Mouse (Mus musculus): ENCODE data around the gene Rpl5. TPM values are rescaled to one million over a fixed set of nuclear protein-coding genes. Genes with fewer than 3 reads are reported as not detected.
A peak's percentile ranks its signal among the peaks of the same experiment; 100 is the strongest.

The Rpl5 gene
- polyA plus RNA-seq, 1 experiment from 2014 or later = 27.9 TPM

- Histone ChIP-seq H3K4me3 (ENCODE audit: low read depth, low read length) (no peak overlapping the region), H3K27ac (ENCODE audit: low read length) (peak overlapping the region; percentile 40; the same call in 1 of the 2 replicates), H3K9ac (replicated peaks; ENCODE audit: low read depth) (no peak overlapping the region), H3K9me3 (ENCODE audit: low read length) (no peaks in the 10 kb centered on the region), H3K4me1 (ENCODE audit: insufficient read depth, low read depth, low read length) (no peaks in the 10 kb centered on the region), H3K27me3 (replicated peaks; ENCODE audit: insufficient read depth, low read length) (no peaks in the 10 kb centered on the region), H3K4me2 (replicated peaks; ENCODE audit: low read depth, low read length) (no peak overlapping the region), H3K36me3 (ENCODE audit: insufficient read depth, low read length) (no peaks in the 10 kb centered on the region)
- WGBS = 67% methylated on average over 6 of the region's 6 CpGs
- peak; percentile 48 for DNase-seq (ENCODE audit: low spot score)
- peak; percentile 54 for ATAC-seq
- TF ChIP-seq EP300 (IDR thresholded peaks at IDR 0.05) = 0 out of 2 replicates have a peak, but pooled peaks have one; percentile 40
- no peak for TF ChIP-seq CTCF (IDR thresholded peaks at IDR 0.05)
Measured at GRCm38 (mm10) chr5:107943526-107943925, 43.2 kb downstream of the Rpl5 start.

- Histone ChIP-seq H3K27me3 (replicated peaks; ENCODE audit: insufficient read depth, low read length) (no peaks in the 10 kb centered on the region), H3K27ac (ENCODE audit: low read length) (no peak overlapping the region), H3K9me3 (ENCODE audit: low read length) (no peaks in the 10 kb centered on the region), H3K36me3 (ENCODE audit: insufficient read depth, low read length) (no peaks in the 10 kb centered on the region), H3K4me1 (ENCODE audit: insufficient read depth, low read depth, low read length) (no peaks in the 10 kb centered on the region), H3K4me2 (replicated peaks; ENCODE audit: low read depth, low read length) (no peak overlapping the region), H3K9ac (replicated peaks; ENCODE audit: low read depth) (no peak overlapping the region), H3K4me3 (ENCODE audit: low read depth, low read length) (no peak overlapping the region)
- TF ChIP-seq CTCF (IDR thresholded peaks at IDR 0.05) = no peak
- TF ChIP-seq EP300 (IDR thresholded peaks at IDR 0.05) = no peak
- DNase-seq (ENCODE audit: low spot score) = no peak
- no peak for ATAC-seq
- 82% methylated on average over 1 of the region's 1 CpGs for WGBS
Measured at GRCm38 (mm10) chr5:107946475-107946874, 46.2 kb downstream of the Rpl5 start.

GRCm38 (mm10) chr5:107947548-107947947 lies 47.2 kb downstream of the Rpl5 start:
- no peak overlapping the region for H3K27ac ChIP-seq (ENCODE audit: low read length)

GRCm38 (mm10) chr5:107948899-107949298 lies 48.6 kb downstream of the Rpl5 start:
- H3K4me1 ChIP-seq (ENCODE audit: insufficient read depth, low read depth, low read length) = no peaks in the 10 kb centered on the region
- H3K27ac ChIP-seq (ENCODE audit: low read length) = 0 out of 2 replicates have a peak overlapping the region, but pooled peaks have one; percentile 8
- no peaks in the 10 kb centered on the region for H3K27me3 ChIP-seq (replicated peaks; ENCODE audit: insufficient read depth, low read length)
- H3K36me3 ChIP-seq (ENCODE audit: insufficient read depth, low read length) = no peaks in the 10 kb centered on the region
- ATAC-seq = no peak
- TF ChIP-seq EP300 (IDR thresholded peaks at IDR 0.05) (no peak; the same call in 1 of the 2 replicates), CTCF (IDR thresholded peaks at IDR 0.05) (no peak)
- H3K9ac ChIP-seq (replicated peaks; ENCODE audit: low read depth) = no peak overlapping the region
- DNase-seq (ENCODE audit: low spot score) = peak; percentile 66
- H3K4me3 ChIP-seq (ENCODE audit: low read depth, low read length) = no peak overlapping the region
- no peaks in the 10 kb centered on the region for H3K9me3 ChIP-seq (ENCODE audit: low read length)
- 34% methylated on average over 1 of the region's 1 CpGs for whole genome bisulfite sequencing
- H3K4me2 ChIP-seq (replicated peaks; ENCODE audit: low read depth, low read length) = no peak overlapping the region

More at GRCm38 (mm10) chr5:107947548-107947947, 47.2 kb downstream of the Rpl5 start:
- Histone ChIP-seq H3K9ac (replicated peaks; ENCODE audit: low read depth) (no peak overlapping the region), H3K4me3 (ENCODE audit: low read depth, low read length) (no peak overlapping the region), H3K36me3 (ENCODE audit: insufficient read depth, low read length) (no peaks in the 10 kb centered on the region), H3K4me2 (replicated peaks; ENCODE audit: low read depth, low read length) (no peak overlapping the region), H3K4me1 (ENCODE audit: insufficient read depth, low read depth, low read length) (no peaks in the 10 kb centered on the region), H3K9me3 (ENCODE audit: low read length) (no peaks in the 10 kb centered on the region), H3K27me3 (replicated peaks; ENCODE audit: insufficient read depth, low read length) (no peaks in the 10 kb centered on the region)
- ATAC-seq (peak; percentile 49), DNase-seq (ENCODE audit: low spot score) (peak; percentile 87)
- no peak for TF ChIP-seq CTCF (IDR thresholded peaks at IDR 0.05)
- 0 out of 2 replicates have a peak, but pooled peaks have one; percentile 23 for TF ChIP-seq EP300 (IDR thresholded peaks at IDR 0.05)
- 28% methylated on average over 2 of the region's 2 CpGs for WGBS

GRCm38 (mm10) chr5:107949607-107950006 lies 49.3 kb downstream of the Rpl5 start:
- no peaks in the 10 kb centered on the region for H3K36me3 ChIP-seq (ENCODE audit: insufficient read depth, low read length)
- H3K9me3 ChIP-seq (ENCODE audit: low read length) = no peaks in the 10 kb centered on the region
- no peaks in the 10 kb centered on the region for H3K4me1 ChIP-seq (ENCODE audit: insufficient read depth, low read depth, low read length)
- H3K27ac ChIP-seq (ENCODE audit: low read length) = 0 out of 2 replicates have a peak overlapping the region, but pooled peaks have one; percentile 8
- WGBS = 85% methylated on average over 3 of the region's 3 CpGs
- TF ChIP-seq CTCF (IDR thresholded peaks at IDR 0.05) (no peak), EP300 (IDR thresholded peaks at IDR 0.05) (no peak)
- H3K9ac ChIP-seq (replicated peaks; ENCODE audit: low read depth) = no peak overlapping the region
- H3K27me3 ChIP-seq (replicated peaks; ENCODE audit: insufficient read depth, low read length) = no peaks in the 10 kb centered on the region
- no peak for ATAC-seq
- peak; percentile 50 for DNase-seq (ENCODE audit: low spot score)
- H3K4me3 ChIP-seq (ENCODE audit: low read depth, low read length) = no peak overlapping the region
- no peak overlapping the region for H3K4me2 ChIP-seq (replicated peaks; ENCODE audit: low read depth, low read length)

- H3K27ac ChIP-seq (ENCODE audit: low read length) = peak overlapping the region; percentile 28; the same call in 1 of the 2 replicates
- H3K9me3 ChIP-seq (ENCODE audit: low read length) = no peaks in the 10 kb centered on the region
- H3K9ac ChIP-seq (replicated peaks; ENCODE audit: low read depth) = no peak overlapping the region
- no peak overlapping the region for H3K4me2 ChIP-seq (replicated peaks; ENCODE audit: low read depth, low read length)
- TF ChIP-seq CTCF (IDR thresholded peaks at IDR 0.05) = no peak
- TF ChIP-seq EP300 (IDR thresholded peaks at IDR 0.05) = no peak
- 45% methylated on average over 5 of the region's 5 CpGs for WGBS
- H3K27me3 ChIP-seq (replicated peaks; ENCODE audit: insufficient read depth, low read length) = no peaks in the 10 kb centered on the region
- H3K4me1 ChIP-seq (ENCODE audit: insufficient read depth, low read depth, low read length) = no peaks in the 10 kb centered on the region
- ATAC-seq = peak; percentile 78
- H3K4me3 ChIP-seq (ENCODE audit: low read depth, low read length) = no peak overlapping the region
- no peaks in the 10 kb centered on the region for H3K36me3 ChIP-seq (ENCODE audit: insufficient read depth, low read length)
- peak; percentile 72 for DNase-seq (ENCODE audit: low spot score)
Measured at GRCm38 (mm10) chr5:107950643-107951042, 50.3 kb downstream of the Rpl5 start.

Other genes with a start within 250 kb of the Rpl5 start
- 0.08 TPM in 2 replicates for gene Gfi1, start 174.5 kb upstream of the Rpl5 start, polyA plus RNA-seq (2015; fragmentation: Nextera tagmentation; extraction: Ambion mirVana)
- gene Ube2d2b, start 70.4 kb upstream of the Rpl5 start, polyA plus RNA-seq (2015; fragmentation: Nextera tagmentation; extraction: Ambion mirVana) = 0.11 and 0.15 TPM in 2 replicates
- gene Evi5, start 25.4 kb upstream of the Rpl5 start, polyA plus RNA-seq (2015; fragmentation: Nextera tagmentation; extraction: Ambion mirVana) = 74.0 and 78.2 TPM in 2 replicates
- 29.4 and 33.9 TPM in 2 replicates for gene Fam69a, start 86.6 kb downstream of the Rpl5 start, polyA plus RNA-seq (2015; fragmentation: Nextera tagmentation; extraction: Ambion mirVana)
- gene Mtf2, start 165.2 kb downstream of the Rpl5 start, polyA plus RNA-seq (2015; fragmentation: Nextera tagmentation; extraction: Ambion mirVana) = 39.0 and 47.5 TPM in 2 replicates
- gene Tmed5, start 232.1 kb downstream of the Rpl5 start, polyA plus RNA-seq (2015; fragmentation: Nextera tagmentation; extraction: Ambion mirVana) = 33.9 and 36.4 TPM in 2 replicates
- gene Ccdc18, start 232.4 kb downstream of the Rpl5 start, polyA plus RNA-seq (2015; fragmentation: Nextera tagmentation; extraction: Ambion mirVana) = 2.6 and 3.3 TPM in 2 replicates

All from lung, postnatal 0 days (tissue).